In genomic region chr13:93010524-93010923, GRCm38 (mm10) we compare ENCODE assay signal across 14 mouse cellular contexts.
DNase-seq lines count a peak whose midpoint lies in the region.
"Had no signal": no experiment of that assay in that cellular context is flagged by ENCODE, and none has a peak within 500 bp of the region (broad histone marks: within the 10 kb centered on the region; RNA-seq: fewer than 3 reads in every experiment).

No protein-coding gene starts in this region.

- DNase-seq in embryo, embryonic 10 days (ENCODE audit: low spot score), result peak; percentile 1
- DNase-seq in embryo, embryonic 11 days, result no peak
- peak; percentile 37 to 45 for DNase-seq in layer of hippocampus, adult 18-20 months (ENCODE audit: low spot score in 2 of 2)
- DNase-seq in layer of hippocampus, postnatal 25 days (ENCODE audit: extremely low spot score in 1 of 2, low spot score in 1 of 2), result no peak
- DNase-seq in right cerebral cortex, adult 18-20 months, result peak; percentile 77
- DNase-seq in right cerebral cortex, postnatal 4 days, result no peak
- no peak for DNase-seq in lung, postnatal 4 days
- DNase-seq in urinary bladder, postnatal 25 days (ENCODE audit: low spot score), result no peak
- DNase-seq: adrenal gland, postnatal 10 days; cerebellum, adult 11 months; cerebellum, postnatal 10 days; gastrocnemius, postnatal 25 days; kidney, adult 8-10 months; kidney, postnatal 14 days had no signal

Comparison
In these comparisons a context has a peak if more than half of its experiments do, and no peak if none do; other contexts are left out.
1. DNase-seq: peak in embryo, embryonic 10 days (single experiment), layer of hippocampus, adult 18-20 months (2 of 2) and right cerebral cortex, adult 18-20 months (single experiment); none in embryo, embryonic 11 days (single experiment), layer of hippocampus, postnatal 25 days (0 of 2), right cerebral cortex, postnatal 4 days (single experiment), lung, postnatal 4 days (0 of 2) and urinary bladder, postnatal 25 days (single experiment).